Mouse (Mus musculus): ENCODE measurements around the gene Etfb. TPM values are rescaled to one million over a fixed set of nuclear protein-coding genes. Genes with fewer than 3 reads are reported as not detected.

Gene Etfb
- polyA plus RNA-seq, 1 experiment from 2014 or later, result 236 TPM

Small RNAs within 50 kb of the gene (microRNA-seq; reads per million reads assigned to microRNA genes)
- gene Mir7051, result 1.2 reads per million

Other genes starting within 250 kb of the Etfb start
- 14.5 and 15.1 TPM in 2 replicates for gene Zfp715, start 130.8 kb upstream of the Etfb start, polyA plus RNA-seq (2016; fragmentation: Nextera tagmentation; extraction: Ambion mirVana)
- 0.33 and 0.40 TPM in 2 replicates for gene Siglecf, start 92.7 kb upstream of the Etfb start, polyA plus RNA-seq (2016; fragmentation: Nextera tagmentation; extraction: Ambion mirVana)
- not detected in 2 replicates for gene Siglecg, start 35.9 kb upstream of the Etfb start, polyA plus RNA-seq (2016; fragmentation: Nextera tagmentation; extraction: Ambion mirVana)
- gene Lim2, start 16.4 kb upstream of the Etfb start, polyA plus RNA-seq (2016; fragmentation: Nextera tagmentation; extraction: Ambion mirVana), result not detected in 2 replicates
- gene Nkg7, start 7.0 kb upstream of the Etfb start, polyA plus RNA-seq (2016; fragmentation: Nextera tagmentation; extraction: Ambion mirVana), result 0.64 TPM in 1 of 2 replicates, not detected in the other
- not detected in 2 replicates for gene Cldnd2, start 3.3 kb upstream of the Etfb start, polyA plus RNA-seq (2016; fragmentation: Nextera tagmentation; extraction: Ambion mirVana)
- gene Gm45233, start within 50 bp of the Etfb start, polyA plus RNA-seq (2016; fragmentation: Nextera tagmentation; extraction: Ambion mirVana), result 1.1 TPM in 1 of 2 replicates, not detected in the other
- gene Vsig10l, start 19.1 kb downstream of the Etfb start, polyA plus RNA-seq (2016; fragmentation: Nextera tagmentation; extraction: Ambion mirVana), result 1.8 and 3.7 TPM in 2 replicates
- gene Iglon5, start 46.0 kb downstream of the Etfb start, polyA plus RNA-seq (2016; fragmentation: Nextera tagmentation; extraction: Ambion mirVana), result 1.4 and 1.7 TPM in 2 replicates
- not detected in 2 replicates for gene 4931406B18Rik, start 61.9 kb downstream of the Etfb start, polyA plus RNA-seq (2016; fragmentation: Nextera tagmentation; extraction: Ambion mirVana)
- 0.83 and 1.4 TPM in 2 replicates for gene Cd33, start 100.3 kb downstream of the Etfb start, polyA plus RNA-seq (2016; fragmentation: Nextera tagmentation; extraction: Ambion mirVana)
- gene Zfp658, start 118.2 kb downstream of the Etfb start, polyA plus RNA-seq (2016; fragmentation: Nextera tagmentation; extraction: Ambion mirVana), result 5.6 and 5.7 TPM in 2 replicates
- gene Zfp719, start 135.5 kb downstream of the Etfb start, polyA plus RNA-seq (2016; fragmentation: Nextera tagmentation; extraction: Ambion mirVana), result 15.6 and 15.7 TPM in 2 replicates
- 0.40 and 0.44 TPM in 2 replicates for gene Zfp819, start 163.1 kb downstream of the Etfb start, polyA plus RNA-seq (2016; fragmentation: Nextera tagmentation; extraction: Ambion mirVana)
- not detected in 2 replicates for gene Ceacam18, start 190.6 kb downstream of the Etfb start, polyA plus RNA-seq (2016; fragmentation: Nextera tagmentation; extraction: Ambion mirVana)
- gene Siglece, start 216.1 kb downstream of the Etfb start, polyA plus RNA-seq (2016; fragmentation: Nextera tagmentation; extraction: Ambion mirVana), result 0.22 and 0.70 TPM in 2 replicates
- 15.4 and 15.7 TPM in 2 replicates for gene Ctu1, start 227.9 kb downstream of the Etfb start, polyA plus RNA-seq (2016; fragmentation: Nextera tagmentation; extraction: Ambion mirVana)
- not detected in 2 replicates for gene Klk14, start 246.3 kb downstream of the Etfb start, polyA plus RNA-seq (2016; fragmentation: Nextera tagmentation; extraction: Ambion mirVana)

Measured in limb, embryonic 12.5 days (tissue).